Mouse (Mus musculus): Measurements from ENCODE around the gene Arel1.

GRCm38 (mm10) chr12:84995112-84995761, 24.5 kb upstream of the Arel1 start:
- no peak for TF ChIP-seq POLR2A (IDR thresholded peaks at IDR 0.05; ENCODE audit: extremely low read depth, insufficient read depth, low read length)
- no peak for TF ChIP-seq CTCF (IDR thresholded peaks at IDR 0.05; ENCODE audit: extremely low read depth, insufficient read depth, low read length)

All from cortical plate, adult 2 months (tissue).